Mouse (Mus musculus): ENCODE results near the gene Vim. TPM values are rescaled to one million over a fixed set of nuclear protein-coding genes. Genes with fewer than 3 reads are reported as not detected.

Vim gene
- 430 and 475 TPM in 2 replicates for polyA plus RNA-seq (2014; fragmentation: Nextera tagmentation; extraction: Ambion mirVana)

DNA sequence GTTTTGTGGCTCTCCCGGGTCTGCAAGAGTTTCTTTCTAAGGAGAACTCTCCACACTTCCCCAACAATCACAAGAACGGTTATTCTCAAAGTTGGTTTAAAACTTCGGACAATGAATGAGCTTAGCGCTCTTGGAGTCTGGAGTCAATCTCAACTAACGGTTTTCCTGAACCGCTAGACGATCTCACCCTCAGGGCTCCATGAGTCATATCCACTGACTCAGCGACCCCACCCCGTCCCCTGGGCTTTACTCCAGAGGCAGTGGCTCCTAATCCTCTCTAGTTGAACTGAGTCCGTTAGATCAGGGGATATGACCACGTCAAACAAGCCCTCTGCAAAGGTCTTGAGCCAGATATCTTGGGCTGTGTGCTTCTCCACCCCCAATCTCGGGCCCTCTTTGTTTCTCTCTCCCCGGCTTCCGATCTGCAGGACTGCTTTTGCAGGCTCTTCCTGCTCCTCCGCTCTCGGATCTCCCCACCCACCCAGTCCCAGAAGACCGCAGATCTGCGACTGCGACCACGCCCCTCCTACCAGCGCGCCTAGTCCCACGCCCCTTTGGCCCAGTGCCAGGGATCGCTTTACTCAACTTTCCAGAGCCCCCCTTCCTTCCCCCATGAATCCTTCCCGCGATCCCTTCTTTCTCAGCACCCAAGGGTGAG lies at the start of gene Vim:
TSS of gene Vim (plus strand) at position 520 of the 658 bp plus-strand sequence.
- peak within 1 kb of the TSS; percentile 77 for H3K4me2 ChIP-seq (replicated peaks; ENCODE audit: low read depth, low read length)

DNA sequence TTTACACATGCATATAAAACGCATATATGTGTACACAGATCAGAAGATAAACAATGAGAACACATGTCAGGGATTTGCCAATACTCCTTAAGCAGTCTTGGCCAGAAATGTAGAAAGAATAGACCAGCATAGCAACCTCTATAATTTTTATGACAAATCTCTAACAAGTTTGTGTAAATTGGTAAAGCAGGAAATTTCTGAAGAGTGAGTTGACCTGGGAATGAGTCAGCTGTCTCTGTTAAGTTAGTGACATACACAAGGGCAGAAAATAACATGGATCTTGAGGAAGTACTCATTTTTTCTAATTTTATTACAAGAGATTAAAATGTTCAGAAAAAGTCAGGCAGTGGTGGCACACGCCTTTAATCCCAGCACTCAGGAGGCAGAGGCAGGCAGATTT lies 47.5 kb upstream of the Vim start:
- 92% methylated on average over 2 of the region's 2 CpGs for WGBS
- H3K4me2 ChIP-seq (replicated peaks; ENCODE audit: low read depth, low read length) = no peak overlapping the region
- no peak for ATAC-seq (ENCODE audit: low FRiP score, low TSS enrichment)

More for the DNA sequence above, at the start of gene Vim:
- Histone ChIP-seq H3K9me3 (ENCODE audit: control insufficient read depth, low read length) (no peaks in the 10 kb centered on the region), H3K4me1 (ENCODE audit: control insufficient read depth, insufficient read depth, low read length) (peaks cover 4% of the 10 kb centered on the region; the same call in 1 of the 2 replicates), H3K9ac (ENCODE audit: low read depth, low read length) (peak within 1 kb of the TSS; percentile 70), H3K36me3 (ENCODE audit: control insufficient read depth, insufficient read depth, low read length) (peaks cover 6% of the 10 kb centered on the region; the same call in 1 of the 2 replicates), H3K27me3 (ENCODE audit: control insufficient read depth, insufficient read depth, low read length) (no peaks in the 10 kb centered on the region), H3K4me3 (ENCODE audit: low read length) (peak within 1 kb of the TSS; percentile 73), H3K27ac (ENCODE audit: low read depth, low read length) (peak within 1 kb of the TSS; percentile 95)
- peak; percentile 96 for ATAC-seq (ENCODE audit: low FRiP score, low TSS enrichment)
- WGBS = 0% methylated on average over 25 of the region's 26 CpGs

DNA sequence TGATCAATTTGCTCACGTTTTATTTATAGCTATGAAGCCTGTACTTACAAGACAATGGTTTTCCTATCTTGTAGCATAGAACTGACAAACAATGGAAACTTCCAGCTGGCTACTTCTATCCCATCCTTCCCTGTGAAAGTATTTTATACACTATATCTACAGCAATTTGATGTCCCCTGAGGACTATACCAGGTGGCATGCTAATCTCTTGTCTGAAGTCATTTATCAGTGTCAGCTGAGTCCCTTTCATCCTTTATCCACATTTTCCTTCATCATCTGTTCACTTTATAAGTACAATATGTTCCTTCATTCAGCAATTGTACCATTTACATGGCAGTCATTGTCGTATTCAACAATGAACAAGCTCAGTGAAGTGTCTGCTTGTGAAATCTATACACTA lies 46.6 kb upstream of the Vim start:
- H3K4me1 ChIP-seq (ENCODE audit: control insufficient read depth, insufficient read depth, low read length) = no peaks in the 10 kb centered on the region

More for the DNA sequence above, 47.5 kb upstream of the Vim start:
- H3K36me3 ChIP-seq (ENCODE audit: control insufficient read depth, insufficient read depth, low read length) = no peaks in the 10 kb centered on the region
- no peaks in the 10 kb centered on the region for H3K9me3 ChIP-seq (ENCODE audit: control insufficient read depth, low read length)
- no peak overlapping the region for H3K27ac ChIP-seq (ENCODE audit: low read depth, low read length)
- H3K4me1 ChIP-seq (ENCODE audit: control insufficient read depth, insufficient read depth, low read length) = no peaks in the 10 kb centered on the region
- H3K27me3 ChIP-seq (ENCODE audit: control insufficient read depth, insufficient read depth, low read length) = no peaks in the 10 kb centered on the region
- H3K4me3 ChIP-seq (ENCODE audit: low read length) = no peak overlapping the region
- H3K9ac ChIP-seq (ENCODE audit: low read depth, low read length) = no peak overlapping the region

DNA sequence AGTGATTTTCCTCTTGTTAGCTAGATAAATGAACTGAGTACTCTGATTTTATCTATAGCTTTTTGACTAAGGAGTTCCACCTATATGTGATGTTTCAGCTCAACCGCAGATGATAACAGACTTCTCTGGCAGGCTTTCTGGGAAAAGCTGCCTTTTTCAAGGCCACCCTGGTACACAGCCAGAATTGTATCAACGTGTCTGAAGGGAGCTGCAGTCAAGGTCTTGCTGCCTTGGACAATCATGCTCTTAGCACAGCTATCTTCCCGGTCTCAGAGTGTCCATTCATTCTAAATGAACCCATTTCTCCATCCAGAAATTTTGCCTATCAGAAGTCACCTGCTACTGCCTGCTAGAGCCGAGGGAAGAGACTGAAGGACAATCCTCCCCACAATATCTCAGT lies 46.2 kb upstream of the Vim start:
- Histone ChIP-seq H3K27me3 (ENCODE audit: control insufficient read depth, insufficient read depth, low read length) (no peaks in the 10 kb centered on the region), H3K36me3 (ENCODE audit: control insufficient read depth, insufficient read depth, low read length) (no peaks in the 10 kb centered on the region), H3K9ac (ENCODE audit: low read depth, low read length) (no peak overlapping the region), H3K4me3 (ENCODE audit: low read length) (no peak overlapping the region), H3K27ac (ENCODE audit: low read depth, low read length) (no peak overlapping the region), H3K4me2 (replicated peaks; ENCODE audit: low read depth, low read length) (no peak overlapping the region), H3K4me1 (ENCODE audit: control insufficient read depth, insufficient read depth, low read length) (no peaks in the 10 kb centered on the region), H3K9me3 (ENCODE audit: control insufficient read depth, low read length) (no peaks in the 10 kb centered on the region)
- WGBS = 74% methylated on average over 4 of the region's 4 CpGs
- no peak for ATAC-seq (ENCODE audit: low FRiP score, low TSS enrichment)

More for the DNA sequence above, 46.6 kb upstream of the Vim start:
- no peak overlapping the region for H3K27ac ChIP-seq (ENCODE audit: low read depth, low read length)
- no peaks in the 10 kb centered on the region for H3K27me3 ChIP-seq (ENCODE audit: control insufficient read depth, insufficient read depth, low read length)
- WGBS = 68% methylated on average over 2 of the region's 2 CpGs
- no peaks in the 10 kb centered on the region for H3K9me3 ChIP-seq (ENCODE audit: control insufficient read depth, low read length)
- ATAC-seq (ENCODE audit: low FRiP score, low TSS enrichment) = no peak
- H3K4me2 ChIP-seq (replicated peaks; ENCODE audit: low read depth, low read length) = no peak overlapping the region
- H3K9ac ChIP-seq (ENCODE audit: low read depth, low read length) = no peak overlapping the region
- H3K4me3 ChIP-seq (ENCODE audit: low read length) = no peak overlapping the region
- no peaks in the 10 kb centered on the region for H3K36me3 ChIP-seq (ENCODE audit: control insufficient read depth, insufficient read depth, low read length)

DNA sequence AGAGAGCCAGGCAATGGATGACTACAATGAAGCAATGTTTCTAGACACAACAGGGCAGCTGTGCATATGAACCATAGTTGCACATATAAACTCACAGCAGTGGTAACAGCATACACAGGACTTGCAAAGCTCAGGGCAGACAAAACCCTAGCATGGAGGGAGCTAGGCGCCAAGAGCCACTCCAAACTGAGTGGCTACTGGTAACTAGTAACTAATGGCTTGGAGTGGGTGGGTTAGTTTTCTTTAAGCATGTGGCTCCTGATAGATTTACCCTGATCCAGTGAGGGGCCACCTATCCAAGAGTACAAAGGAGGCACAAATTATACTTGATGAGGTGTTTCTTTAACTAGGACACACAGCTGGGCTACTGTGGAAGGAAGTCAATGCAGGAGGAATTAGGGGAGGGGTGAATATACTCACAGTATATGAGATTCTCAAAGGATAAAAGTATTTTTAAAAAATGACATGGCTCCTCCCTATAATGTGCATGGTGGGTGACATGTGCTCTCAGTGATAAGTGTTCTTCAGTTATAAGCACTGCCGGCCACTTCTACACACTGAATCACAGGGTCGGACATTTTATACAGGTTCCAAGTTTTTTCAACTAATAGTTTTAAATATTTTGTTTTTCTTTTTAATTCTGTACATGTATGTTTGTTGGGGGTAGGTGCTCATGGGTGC lies 44.3 kb upstream of the Vim start:
- no peak overlapping the region for H3K4me2 ChIP-seq (replicated peaks; ENCODE audit: low read depth, low read length)

DNA sequence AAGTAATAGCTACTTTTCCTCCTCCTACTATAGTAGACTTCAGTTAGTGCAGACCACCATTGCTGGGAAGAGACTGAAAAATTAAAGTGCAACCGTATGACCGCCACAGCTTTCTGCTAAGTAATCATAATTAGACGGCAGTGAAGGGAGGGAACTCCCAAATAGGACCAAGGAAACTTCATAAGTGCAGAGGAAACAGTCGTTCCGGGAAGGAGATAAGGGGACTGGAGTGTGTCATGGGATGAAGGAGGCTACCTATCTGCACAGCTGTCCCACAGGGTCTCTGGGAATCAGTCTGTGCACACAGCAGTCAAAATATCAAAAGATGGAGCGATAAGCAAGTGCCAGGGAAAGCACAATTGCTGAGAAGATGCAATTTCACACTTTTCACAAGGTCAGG lies 43.1 kb upstream of the Vim start:
- Histone ChIP-seq H3K9ac (ENCODE audit: low read depth, low read length) (no peak overlapping the region), H3K36me3 (ENCODE audit: control insufficient read depth, insufficient read depth, low read length) (no peaks in the 10 kb centered on the region), H3K9me3 (ENCODE audit: control insufficient read depth, low read length) (no peaks in the 10 kb centered on the region), H3K4me2 (replicated peaks; ENCODE audit: low read depth, low read length) (no peak overlapping the region), H3K27ac (ENCODE audit: low read depth, low read length) (no peak overlapping the region), H3K27me3 (ENCODE audit: control insufficient read depth, insufficient read depth, low read length) (no peaks in the 10 kb centered on the region), H3K4me1 (ENCODE audit: control insufficient read depth, insufficient read depth, low read length) (no peaks in the 10 kb centered on the region), H3K4me3 (ENCODE audit: low read length) (no peak overlapping the region)
- 86% methylated on average over 6 of the region's 6 CpGs for WGBS
- ATAC-seq (ENCODE audit: low FRiP score, low TSS enrichment) = no peak

More for the DNA sequence above, 44.3 kb upstream of the Vim start:
- Histone ChIP-seq H3K9me3 (ENCODE audit: control insufficient read depth, low read length) (no peaks in the 10 kb centered on the region), H3K27me3 (ENCODE audit: control insufficient read depth, insufficient read depth, low read length) (no peaks in the 10 kb centered on the region), H3K4me3 (ENCODE audit: low read length) (no peak overlapping the region), H3K4me1 (ENCODE audit: control insufficient read depth, insufficient read depth, low read length) (no peaks in the 10 kb centered on the region), H3K27ac (ENCODE audit: low read depth, low read length) (no peak overlapping the region), H3K9ac (ENCODE audit: low read depth, low read length) (no peak overlapping the region), H3K36me3 (ENCODE audit: control insufficient read depth, insufficient read depth, low read length) (no peaks in the 10 kb centered on the region)
- ATAC-seq (ENCODE audit: low FRiP score, low TSS enrichment) = no peak
- WGBS = 87% methylated on average over 3 of the region's 3 CpGs

DNA sequence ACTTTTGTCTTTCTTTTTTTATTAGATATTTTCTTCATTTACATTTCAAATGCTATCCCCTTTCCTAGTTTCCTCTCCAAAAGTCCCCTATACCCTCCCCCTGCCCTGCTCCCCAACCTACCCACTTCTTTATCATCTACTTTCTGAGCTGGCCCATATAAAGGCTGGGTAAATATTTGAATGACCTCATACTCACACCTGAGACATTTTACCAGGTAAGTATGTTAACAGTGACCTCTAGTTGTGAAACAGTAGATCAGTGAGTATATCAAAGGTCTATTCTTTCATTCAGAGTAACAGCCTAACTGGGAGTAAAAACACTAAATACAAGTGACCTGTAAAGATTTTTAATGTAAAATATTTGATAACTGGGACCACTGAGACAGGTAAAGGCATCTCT lies 37.0 kb upstream of the Vim start:
- Histone ChIP-seq H3K4me1 (ENCODE audit: control insufficient read depth, insufficient read depth, low read length) (no peaks in the 10 kb centered on the region), H3K27me3 (ENCODE audit: control insufficient read depth, insufficient read depth, low read length) (no peaks in the 10 kb centered on the region), H3K4me3 (ENCODE audit: low read length) (no peak overlapping the region), H3K9me3 (ENCODE audit: control insufficient read depth, low read length) (no peaks in the 10 kb centered on the region), H3K4me2 (replicated peaks; ENCODE audit: low read depth, low read length) (no peak overlapping the region), H3K36me3 (ENCODE audit: control insufficient read depth, insufficient read depth, low read length) (no peaks in the 10 kb centered on the region), H3K9ac (ENCODE audit: low read depth, low read length) (no peak overlapping the region), H3K27ac (ENCODE audit: low read depth, low read length) (no peak overlapping the region)
- ATAC-seq (ENCODE audit: low FRiP score, low TSS enrichment) = no peak

DNA sequence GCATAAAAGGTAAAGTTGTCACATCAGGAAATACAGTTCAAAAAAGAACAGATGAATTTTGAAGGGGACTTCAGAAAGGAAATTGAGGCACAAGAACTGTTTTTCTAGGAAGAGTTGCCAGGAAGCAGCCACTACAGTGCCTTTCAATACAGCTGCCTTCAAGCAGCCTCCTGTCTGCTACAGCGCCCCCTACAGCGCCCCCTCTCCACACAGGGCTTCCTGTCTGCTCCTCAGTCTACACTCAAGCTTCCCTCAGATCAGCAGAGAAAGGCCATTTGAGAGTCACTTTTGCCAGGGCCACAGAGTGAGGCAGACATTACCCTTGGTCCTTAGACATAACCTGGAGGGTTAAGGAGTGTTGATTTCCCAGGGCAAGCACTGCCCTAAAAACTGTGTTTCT lies 36.0 kb upstream of the Vim start:
- Histone ChIP-seq H3K9ac (ENCODE audit: low read depth, low read length) (no peak overlapping the region), H3K4me1 (ENCODE audit: control insufficient read depth, insufficient read depth, low read length) (no peaks in the 10 kb centered on the region), H3K36me3 (ENCODE audit: control insufficient read depth, insufficient read depth, low read length) (no peaks in the 10 kb centered on the region), H3K27ac (ENCODE audit: low read depth, low read length) (no peak overlapping the region), H3K9me3 (ENCODE audit: control insufficient read depth, low read length) (no peaks in the 10 kb centered on the region), H3K4me3 (ENCODE audit: low read length) (no peak overlapping the region), H3K27me3 (ENCODE audit: control insufficient read depth, insufficient read depth, low read length) (no peaks in the 10 kb centered on the region), H3K4me2 (replicated peaks; ENCODE audit: low read depth, low read length) (no peak overlapping the region)
- WGBS = 19% methylated on average over 2 of the region's 2 CpGs
- no peak for ATAC-seq (ENCODE audit: low FRiP score, low TSS enrichment)

DNA sequence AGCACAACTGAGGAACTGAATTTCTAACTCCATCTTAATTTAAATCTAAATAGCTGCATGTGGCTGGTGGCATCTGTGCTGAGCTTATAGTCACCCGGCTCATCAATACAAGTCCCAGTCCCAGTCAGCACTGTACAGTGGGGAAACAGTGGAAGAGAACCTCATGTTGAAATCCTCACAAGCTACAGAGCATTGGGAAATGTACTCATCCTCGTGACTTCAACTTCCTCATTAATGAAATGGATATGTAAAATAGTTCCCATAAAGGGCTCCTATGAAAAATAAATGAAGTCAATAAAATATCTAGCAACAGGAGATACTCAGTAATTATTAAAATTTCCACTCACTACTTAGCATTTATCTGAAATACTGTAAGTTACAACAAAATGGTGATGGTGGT lies 35.5 kb upstream of the Vim start:
- Histone ChIP-seq H3K9ac (ENCODE audit: low read depth, low read length) (no peak overlapping the region), H3K9me3 (ENCODE audit: control insufficient read depth, low read length) (no peaks in the 10 kb centered on the region), H3K4me1 (ENCODE audit: control insufficient read depth, insufficient read depth, low read length) (no peaks in the 10 kb centered on the region; the same call in 1 of the 2 replicates), H3K4me3 (ENCODE audit: low read length) (no peak overlapping the region), H3K36me3 (ENCODE audit: control insufficient read depth, insufficient read depth, low read length) (no peaks in the 10 kb centered on the region), H3K27me3 (ENCODE audit: control insufficient read depth, insufficient read depth, low read length) (no peaks in the 10 kb centered on the region), H3K4me2 (replicated peaks; ENCODE audit: low read depth, low read length) (no peak overlapping the region), H3K27ac (ENCODE audit: low read depth, low read length) (no peak overlapping the region)
- WGBS = 83% methylated on average over 2 of the region's 2 CpGs
- ATAC-seq (ENCODE audit: low FRiP score, low TSS enrichment) = no peak
